Mouse (Mus musculus): ENCODE measurements around the gene Il2ra. TPM values are rescaled to one million over a fixed set of nuclear protein-coding genes. Genes with fewer than 3 reads are reported as not detected.

The Il2ra gene
- 8.3 TPM for total RNA-seq (2023)

GRCm38 (mm10) chr2:11642451-11642941 lies at the start of gene Il2ra:
TSS of gene Il2ra (plus strand) at chr2:11642807.

GRCm38 (mm10) chr2:11604053-11604452 lies 38.6 kb upstream of the Il2ra start, which contains the start of gene Rbm17:
TSS of gene Rbm17 (minus strand) at chr2:11604153.

GRCm38 (mm10) chr2:11625890-11626289 lies 16.7 kb upstream of the Il2ra start, which contains the start of gene Gm17490:
TSS of gene Gm17490 (minus strand) at chr2:11626264.

GRCm38 (mm10) chr2:11705201-11706025 lies 62.8 kb downstream of the Il2ra start, which contains the start of gene Il15ra:
TSS of gene Il15ra (plus strand) at chr2:11705290.

Other genes starting within 250 kb of the Il2ra start
- gene Pfkfb3, start 88.7 kb upstream of the Il2ra start, total RNA-seq (2023), result 34.3 TPM
- 145 TPM for gene Rbm17, start 38.7 kb upstream of the Il2ra start, total RNA-seq (2023)
- not detected for gene Gm17490, start 16.5 kb upstream of the Il2ra start, total RNA-seq (2023)
- gene Il15ra, start 62.5 kb downstream of the Il2ra start, total RNA-seq (2023), result 7.0 TPM
- gene Fbh1, start 134.8 kb downstream of the Il2ra start, total RNA-seq (2023), result 53.9 TPM
- 78.7 TPM for gene Ankrd16, start 135.1 kb downstream of the Il2ra start, total RNA-seq (2023)